Comparison of ENCODE assay signal across 8 mouse cellular contexts in genomic region chr8:80807807-80808505, GRCm38 (mm10).
DNase-seq lines count a peak whose midpoint lies in the region; ATAC-seq lines count a peak whose summit lies in the region.

No protein-coding gene starts in this region.

- no peak for ATAC-seq in kidney, embryonic 16.5 days (ENCODE audit: low FRiP score, low TSS enrichment)
- ATAC-seq in embryonic facial prominence, embryonic 11.5 days (replicated peaks; ENCODE audit: insufficient number of reproducible peaks, low FRiP score, low TSS enrichment, low read depth): no peak
- no peak for ATAC-seq in hindbrain, embryonic 15.5 days (ENCODE audit: low FRiP score, low read depth)
- ATAC-seq in neural tube, embryonic 12.5 days (ENCODE audit: low FRiP score, low read depth): 0 out of 2 replicates have a peak, but pooled peaks have one; percentile 54
- ATAC-seq in monocyte, adult 5-6 weeks (replicated peaks; ENCODE audit: insufficient number of reproducible peaks, low FRiP score, low TSS enrichment, poor library complexity, severe bottlenecking): no peak

- H3K36me3 ChIP-seq in kidney, embryonic 16.5 days (ENCODE audit: insufficient read depth, low read length): no peaks in the 10 kb centered on the region
- H3K36me3 ChIP-seq in embryonic facial prominence, embryonic 11.5 days (replicated peaks; ENCODE audit: control insufficient read depth, insufficient read depth, low read depth, low read length): no peaks in the 10 kb centered on the region
- H3K36me3 ChIP-seq in hindbrain, embryonic 15.5 days: no peaks in the 10 kb centered on the region
- H3K36me3 ChIP-seq in neural tube, embryonic 12.5 days: no peaks in the 10 kb centered on the region

- H3K4me2 ChIP-seq in kidney, embryonic 16.5 days (replicated peaks; ENCODE audit: low read depth, low read length): 0 out of 2 replicates have a peak overlapping the region, but pooled peaks have one; percentile 12
- H3K4me2 ChIP-seq in embryonic facial prominence, embryonic 11.5 days (ENCODE audit: low read depth, low read length): no peak overlapping the region
- H3K4me2 ChIP-seq in hindbrain, embryonic 15.5 days: 0 out of 2 replicates have a peak overlapping the region, but pooled peaks have one; percentile 1
- peak overlapping the region; percentile 38 for H3K4me2 ChIP-seq in neural tube, embryonic 12.5 days (replicated peaks)

- no peaks in the 10 kb centered on the region for H3K9me3 ChIP-seq in kidney, embryonic 16.5 days (ENCODE audit: low read length)
- H3K9me3 ChIP-seq in embryonic facial prominence, embryonic 11.5 days (replicated peaks; ENCODE audit: control insufficient read depth, low read length): no peaks in the 10 kb centered on the region
- no peaks in the 10 kb centered on the region for H3K9me3 ChIP-seq in hindbrain, embryonic 15.5 days
- H3K9me3 ChIP-seq in neural tube, embryonic 12.5 days: no peaks in the 10 kb centered on the region

- H3K4me1 ChIP-seq in kidney, embryonic 16.5 days (ENCODE audit: insufficient read depth, low read length): peaks cover 29% of the 10 kb centered on the region
- H3K4me1 ChIP-seq in embryonic facial prominence, embryonic 11.5 days (ENCODE audit: control insufficient read depth, insufficient read depth, low read length): peaks cover 4% of the 10 kb centered on the region; the same call in 1 of the 2 replicates
- H3K4me1 ChIP-seq in hindbrain, embryonic 15.5 days (replicated peaks): peaks cover 23% of the 10 kb centered on the region
- peaks cover 33% of the 10 kb centered on the region for H3K4me1 ChIP-seq in neural tube, embryonic 12.5 days

- H3K27ac ChIP-seq in kidney, embryonic 16.5 days (ENCODE audit: low read length): peak overlapping the region; percentile 77
- no peak overlapping the region for H3K27ac ChIP-seq in embryonic facial prominence, embryonic 11.5 days (replicated peaks; ENCODE audit: low read depth, low read length)
- peak overlapping the region; percentile 67 for H3K27ac ChIP-seq in hindbrain, embryonic 15.5 days (replicated peaks)
- peak overlapping the region; percentile 42 for H3K27ac ChIP-seq in neural tube, embryonic 12.5 days

- H3K4me3 ChIP-seq in kidney, embryonic 16.5 days (ENCODE audit: low read length): no peak overlapping the region
- no peak overlapping the region for H3K4me3 ChIP-seq in embryonic facial prominence, embryonic 11.5 days (ENCODE audit: low read depth, low read length)
- no peak overlapping the region for H3K4me3 ChIP-seq in hindbrain, embryonic 15.5 days
- no peak overlapping the region for H3K4me3 ChIP-seq in neural tube, embryonic 12.5 days

- H3K27me3 ChIP-seq in kidney, embryonic 16.5 days (ENCODE audit: insufficient read depth, low read length): no peaks in the 10 kb centered on the region
- H3K27me3 ChIP-seq in embryonic facial prominence, embryonic 11.5 days (ENCODE audit: control insufficient read depth, insufficient read depth, low read length): no peaks in the 10 kb centered on the region
- no peaks in the 10 kb centered on the region for H3K27me3 ChIP-seq in hindbrain, embryonic 15.5 days
- no peaks in the 10 kb centered on the region for H3K27me3 ChIP-seq in neural tube, embryonic 12.5 days (replicated peaks)

- DNase-seq in kidney, postnatal 4 days: no peak
- DNase-seq in embryonic facial prominence, embryonic 11.5 days (ENCODE audit: low spot score): peak; percentile 52
- no peak for DNase-seq in urinary bladder, postnatal 25 days (ENCODE audit: low spot score)
- no peak for DNase-seq in adipocyte (ENCODE audit: low spot score)

- H3K9ac ChIP-seq in kidney, embryonic 16.5 days (replicated peaks; ENCODE audit: low read length): no peak overlapping the region; the same call in 1 of the 2 replicates
- H3K9ac ChIP-seq in embryonic facial prominence, embryonic 11.5 days (replicated peaks; ENCODE audit: low read length): peak overlapping the region; percentile 22; the same call in 1 of the 2 replicates
- no peak overlapping the region for H3K9ac ChIP-seq in hindbrain, embryonic 15.5 days
- H3K9ac ChIP-seq in neural tube, embryonic 12.5 days: 0 out of 2 replicates have a peak overlapping the region, but pooled peaks have one; percentile 5

- WGBS in kidney, embryonic 16.5 days: 44% methylated on average over 13 of the region's 13 CpGs
- 22% methylated on average over 13 of the region's 13 CpGs for WGBS in embryonic facial prominence, embryonic 11.5 days
- 24% methylated on average over 13 of the region's 13 CpGs for WGBS in hindbrain, embryonic 15.5 days
- WGBS in neural tube, embryonic 12.5 days: 30% methylated on average over 13 of the region's 13 CpGs

Comparison
In these comparisons a context has a peak if more than half of its experiments do, and no peak if none do; other contexts are left out.
1. H3K9ac ChIP-seq: peak in embryonic facial prominence, embryonic 11.5 days (single experiment) and neural tube, embryonic 12.5 days (single experiment); none in kidney, embryonic 16.5 days (single experiment) and hindbrain, embryonic 15.5 days (single experiment).